Mouse (Mus musculus): ENCODE measurements around the gene Gm20388.
A peak's percentile ranks its signal among the peaks of the same experiment; 100 is the strongest.

The Gm20388 gene

GRCm38 (mm10) chr8:122280588-122281316 lies 2370.1 kb downstream of the Gm20388 start:
- peak; percentile 84 for DNase-seq (ENCODE audit: low spot score)

DNA sequence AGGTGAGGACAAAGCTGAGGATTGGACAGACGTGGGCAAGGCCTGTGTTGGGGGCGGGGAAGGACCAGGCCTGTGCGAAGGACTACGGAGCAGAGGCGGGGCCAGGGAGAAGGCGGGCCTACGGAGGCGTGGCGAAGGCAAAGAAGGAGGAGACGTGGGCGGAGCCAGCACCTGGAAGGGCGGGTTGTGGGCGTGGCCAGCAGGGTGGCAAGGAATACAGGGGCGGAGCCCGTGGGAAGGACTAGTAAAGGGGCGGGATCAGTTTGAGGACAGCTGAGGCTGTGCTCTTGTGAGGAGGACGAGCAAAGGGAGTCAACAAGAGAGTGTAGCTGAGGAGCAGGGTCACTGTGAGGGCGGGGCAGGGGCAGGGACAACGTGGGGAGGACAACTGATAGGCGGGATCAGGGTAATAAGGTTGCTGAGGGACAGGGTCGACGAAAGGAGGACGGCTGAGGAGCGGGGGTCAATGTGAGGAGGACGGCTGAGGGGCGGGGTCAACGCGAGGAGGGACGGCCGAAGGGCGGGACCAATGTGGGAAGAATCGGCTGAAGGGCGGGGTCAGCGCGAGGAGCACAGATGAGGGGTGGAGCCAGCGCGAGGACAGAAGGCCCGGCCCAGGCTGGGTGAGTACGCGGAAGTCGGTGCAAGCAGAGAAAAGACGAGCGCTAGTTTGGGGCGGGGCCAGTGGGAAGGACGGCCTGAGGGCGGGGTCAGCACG lies 2370.8 kb downstream of the Gm20388 start:
- DNase-seq (ENCODE audit: low spot score) = peak; percentile 100

GRCm38 (mm10) chr8:122282035-122282358 lies 2371.4 kb downstream of the Gm20388 start, which contains the start of gene Zfpm1:
Gene Zfpm1 (plus strand): TSS chr8:122282141.
- no peak for DNase-seq (ENCODE audit: low spot score)

- peak; percentile 44 for DNase-seq (ENCODE audit: low spot score)
These were observed 2372.1 kb downstream of the Gm20388 start for GRCm38 (mm10) chr8:122282501-122283355.

GRCm38 (mm10) chr8:122283356-122284202 lies 2372.9 kb downstream of the Gm20388 start:
- peak; percentile 90 for DNase-seq (ENCODE audit: low spot score)

- DNase-seq (ENCODE audit: low spot score) = peak; percentile 62
These were observed 2373.6 kb downstream of the Gm20388 start for GRCm38 (mm10) chr8:122284203-122284658.

DNA sequence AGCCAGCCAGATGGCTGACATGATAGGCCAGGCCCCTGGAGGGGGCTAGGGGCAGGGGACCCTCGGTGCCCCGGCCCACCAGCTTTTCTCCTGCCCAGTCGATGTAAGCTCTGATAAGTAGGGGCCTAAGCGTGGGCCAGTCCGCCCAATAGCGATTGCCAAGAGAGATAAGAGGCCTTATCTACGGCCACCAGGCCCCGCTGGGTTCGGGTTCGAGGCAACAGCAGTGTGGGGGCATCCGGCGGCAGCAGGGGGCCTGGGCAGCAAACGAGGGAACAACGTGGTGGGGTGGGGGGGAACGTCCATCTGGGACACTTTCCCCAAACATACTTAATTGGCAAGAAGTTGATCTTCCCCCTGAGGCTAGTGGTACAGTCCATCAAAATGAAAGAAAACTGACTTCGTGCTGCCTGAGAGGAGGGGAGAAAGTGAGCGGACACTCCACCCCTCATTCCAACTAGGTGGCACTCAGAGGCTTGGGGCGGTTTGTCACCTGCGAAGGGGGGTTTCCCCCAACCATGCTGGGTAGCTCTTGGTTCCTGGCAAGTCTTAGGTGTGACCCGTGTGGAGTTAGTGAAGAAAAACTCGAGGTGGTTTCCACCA lies 2374.1 kb downstream of the Gm20388 start:
- DNase-seq (ENCODE audit: low spot score) = peak; percentile 64

DNA sequence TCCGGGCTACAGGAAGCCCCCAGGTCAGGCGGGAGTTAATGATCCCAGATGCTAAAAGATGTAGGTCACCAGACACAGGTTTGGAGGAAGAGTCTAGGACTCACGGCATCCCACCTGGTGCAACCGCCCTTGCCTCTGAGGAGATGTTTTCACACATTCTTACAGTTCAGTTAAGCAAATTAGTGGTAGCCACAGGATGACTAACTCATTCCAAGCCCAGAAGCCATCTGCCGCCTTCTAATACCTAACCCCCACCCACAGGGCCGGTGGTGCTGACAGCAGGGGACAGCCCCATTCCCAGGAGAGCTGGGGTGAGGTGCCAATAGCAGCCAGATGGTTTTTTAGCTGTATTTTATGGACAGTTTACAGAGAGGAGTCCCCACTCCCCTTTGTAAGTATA lies 2375.1 kb downstream of the Gm20388 start:
- DNase-seq (ENCODE audit: low spot score) = peak; percentile 76

GRCm38 (mm10) chr8:122286899-122287298 lies 2376.3 kb downstream of the Gm20388 start:
- DNase-seq (ENCODE audit: low spot score) = peak; percentile 34

DNA sequence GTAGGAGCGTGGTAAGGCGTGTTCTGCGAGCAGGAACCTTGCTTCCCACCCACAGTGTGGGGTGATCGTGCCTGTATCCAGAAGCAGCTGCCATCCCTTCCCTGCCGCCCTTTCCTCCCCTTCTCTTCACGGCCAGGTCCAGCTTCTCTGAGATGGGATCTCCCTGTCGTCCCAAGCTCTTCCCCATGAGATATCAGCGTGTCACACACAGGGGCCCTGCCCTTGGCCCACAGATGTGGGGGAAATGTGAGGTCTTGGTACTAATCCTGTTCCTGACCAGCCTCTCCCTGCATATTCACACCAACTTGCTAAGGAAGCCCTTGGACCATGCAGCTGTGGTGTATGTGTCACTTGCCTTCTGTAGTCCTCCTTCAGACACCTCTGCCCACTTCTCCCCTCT lies 2377.1 kb downstream of the Gm20388 start:
- DNase-seq (ENCODE audit: low spot score) = no peak

- DNase-seq (ENCODE audit: low spot score) = no peak
These were observed 2377.7 kb downstream of the Gm20388 start for GRCm38 (mm10) chr8:122288344-122288743.

GRCm38 (mm10) chr8:122291075-122291474 lies 2380.4 kb downstream of the Gm20388 start:
- DNase-seq (ENCODE audit: low spot score) = no peak

- DNase-seq (ENCODE audit: low spot score) = no peak
These were observed 2380.9 kb downstream of the Gm20388 start for GRCm38 (mm10) chr8:122291549-122291948.

- no peak for DNase-seq (ENCODE audit: low spot score)
These were observed 2382.8 kb downstream of the Gm20388 start for GRCm38 (mm10) chr8:122293484-122293883.

- peak; percentile 86 for DNase-seq (ENCODE audit: low spot score)
These were observed 2383.6 kb downstream of the Gm20388 start for GRCm38 (mm10) chr8:122294273-122294683.

- DNase-seq (ENCODE audit: low spot score) = no peak
These were observed 2384.7 kb downstream of the Gm20388 start for GRCm38 (mm10) chr8:122295389-122295788.

DNA sequence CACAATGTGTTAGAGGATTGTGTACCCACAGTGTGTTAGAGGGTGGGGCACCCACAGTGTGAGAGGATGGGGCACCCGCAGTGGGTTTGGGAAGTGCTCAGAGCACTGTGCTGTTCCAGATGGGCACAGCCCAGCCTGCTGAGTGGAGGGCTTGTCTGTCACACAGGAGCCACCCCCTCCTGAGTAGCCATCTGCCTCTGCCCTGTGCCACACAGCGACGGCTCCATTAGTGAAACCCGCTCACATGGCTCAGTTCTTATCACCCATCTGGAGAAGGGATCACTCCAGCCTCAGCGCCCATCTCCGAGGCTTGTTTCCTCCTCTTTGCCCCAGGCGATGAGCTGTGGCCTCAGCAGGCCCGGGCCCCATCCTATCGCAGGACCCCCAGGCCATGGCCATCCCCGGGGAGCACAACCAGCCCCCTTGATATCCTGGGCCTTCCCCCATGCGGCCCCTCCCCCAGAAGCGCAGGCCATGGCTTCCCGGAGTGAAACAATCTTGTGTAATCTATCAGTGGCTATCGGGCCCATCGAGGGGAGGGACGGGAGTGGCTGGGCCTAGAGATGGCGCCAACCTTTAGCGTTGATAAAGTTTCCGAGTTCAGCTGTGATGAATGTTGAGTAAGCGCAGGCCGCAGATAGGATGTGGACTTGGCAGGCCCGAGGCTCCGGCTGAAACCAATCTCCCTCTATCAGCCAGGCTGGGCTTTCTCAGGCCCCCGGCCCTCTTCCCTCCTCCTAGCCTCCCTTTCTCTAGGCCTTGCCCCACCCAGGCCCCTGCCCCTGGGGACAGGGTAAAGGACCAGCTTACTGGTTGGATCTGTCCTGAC lies 2385.7 kb downstream of the Gm20388 start:
- peak; percentile 84 for DNase-seq (ENCODE audit: low spot score)

GRCm38 (mm10) chr8:122299581-122300254 lies 2389.1 kb downstream of the Gm20388 start:
- DNase-seq (ENCODE audit: low spot score) = no peak

DNA sequence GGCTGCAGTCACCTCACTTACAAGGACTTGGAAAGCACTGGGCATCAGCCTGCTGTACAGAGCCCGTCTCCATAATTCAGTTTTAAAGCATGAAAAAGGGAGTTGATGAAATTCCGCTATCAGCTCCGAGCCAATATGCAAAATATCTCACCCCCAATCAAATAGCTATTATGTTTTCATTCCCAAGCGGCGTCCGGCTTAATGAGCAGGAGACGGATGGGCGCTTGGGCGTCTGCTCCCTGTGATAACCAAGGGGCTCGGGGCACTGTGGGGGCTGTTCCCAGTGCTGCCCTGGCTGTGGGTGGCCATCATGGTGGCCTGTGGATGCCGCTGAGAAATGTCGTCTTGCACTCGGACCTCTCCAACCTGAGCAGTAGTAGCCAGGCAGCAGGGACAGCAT lies 2390.4 kb downstream of the Gm20388 start:
- no peak for DNase-seq (ENCODE audit: low spot score)

GRCm38 (mm10) chr8:122301866-122302265 lies 2391.2 kb downstream of the Gm20388 start:
- DNase-seq (ENCODE audit: low spot score) = no peak

Data from MN1 (cell line).